Mouse (Mus musculus) hindbrain, embryonic 11.5 days (tissue): ENCODE measurements at regions not wholly inside any gene's neighbourhood (a gene's known extent, or its start where the extent isn't known, plus 50 kb on each side); places are given as distances from the start of the nearest gene placed in this dataset.
A peak's percentile ranks its signal among the peaks of the same experiment; 100 is the strongest.

Experiments
- ATAC-seq: fragments of 200-750 bp; cut with Nextera tagmentation; 2 replicates; pipeline ENCODE4 v1.8.0; 2017; ENCODE audit warnings: mild to moderate bottlenecking, moderate TSS enrichment, moderate library complexity; ENCODE audit not compliant: low FRiP score
- DNase-seq: peaks from one replicate; pipeline ENCODE4 v3.0.0-alpha.2; 2015; ENCODE audit warnings: low spot score
- H3K27ac ChIP-seq: fragments of 300-500 bp; sonication (generic); 2 replicates; pipeline ENCODE4 v1.5.1; 2014; ENCODE audit warnings: mild to moderate bottlenecking, low read depth, low read length
- H3K27me3 ChIP-seq: fragments of 300-500 bp; sonication (generic); 2 replicates; pipeline ENCODE4 v1.6.1; 2014; ENCODE audit warnings: mild to moderate bottlenecking, low read length, moderate library complexity, mixed read lengths; ENCODE audit not compliant: control insufficient read depth, insufficient read depth
- H3K36me3 ChIP-seq: fragments of 300-500 bp; sonication (generic); 2 replicates; pipeline ENCODE4 v1.6.1; 2014; ENCODE audit warnings: mild to moderate bottlenecking, low read length, moderate library complexity, mixed read lengths; ENCODE audit not compliant: control insufficient read depth, insufficient read depth
- H3K4me1 ChIP-seq: fragments of 300-500 bp; sonication (generic); replicated peaks from 2 replicates; pipeline ENCODE4 v1.6.1; 2014; ENCODE audit warnings: low read length, mixed read lengths; ENCODE audit not compliant: control insufficient read depth, insufficient read depth
- H3K4me2 ChIP-seq: fragments of 300-500 bp; sonication (generic); replicated peaks from 2 replicates; pipeline ENCODE4 v1.6.1; 2014; ENCODE audit warnings: mild to moderate bottlenecking, low read depth, low read length
- H3K4me3 ChIP-seq: fragments of 300-500 bp; sonication (generic); 2 replicates; pipeline ENCODE4 v1.5.1; 2014; ENCODE audit warnings: low read depth, low read length
- H3K9ac ChIP-seq: fragments of 300-500 bp; sonication (generic); 2 replicates; pipeline ENCODE4 v1.6.1; 2014; ENCODE audit warnings: low read depth, low read length
- H3K9me3 ChIP-seq: fragments of 300-500 bp; sonication (generic); 2 replicates; pipeline ENCODE4 v1.6.1; 2016; ENCODE audit warnings: low read length; ENCODE audit not compliant: control insufficient read depth
- WGBS: fragments of 180-500 bp; shearing (Covaris S2); extraction: QIAGEN DNeasy Blood & Tissue Kit; methylation state at CpG from one replicate; pipeline ENCODE4 v1.1.7; 2014; 5-methylcytosine and 5-hydroxymethylcytosine counted together

DNA sequence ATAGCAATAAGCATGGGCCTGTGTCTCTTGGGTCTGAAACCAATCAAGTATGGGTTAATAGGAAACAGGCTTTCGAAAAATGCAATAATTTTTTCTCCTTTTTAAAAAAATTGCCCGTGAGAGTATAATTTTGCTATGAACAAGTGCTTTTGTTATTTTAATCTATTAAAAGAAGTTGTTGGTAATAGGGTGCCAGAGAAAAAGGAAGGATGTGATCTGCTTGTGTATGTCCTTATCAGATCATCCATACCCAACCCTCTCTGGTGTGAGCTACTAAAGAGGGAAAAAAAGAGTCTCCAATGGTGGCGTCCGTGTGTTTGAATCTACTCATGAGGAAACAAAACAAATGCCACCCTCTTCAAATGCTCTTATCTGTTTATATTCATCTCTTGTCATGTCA, 484.9 kb downstream of the Car8 start:
- ATAC-seq (no peak), DNase-seq (no peak)
- 81% methylated on average over 4 of the region's 4 CpGs for WGBS
- Histone ChIP-seq H3K9me3 (no peaks in the 10 kb centered on the region), H3K27ac (no peak overlapping the region), H3K4me1 (no peaks in the 10 kb centered on the region), H3K4me2 (no peak overlapping the region), H3K36me3 (no peaks in the 10 kb centered on the region), H3K9ac (no peak overlapping the region), H3K4me3 (no peak overlapping the region), H3K27me3 (no peaks in the 10 kb centered on the region)

DNA sequence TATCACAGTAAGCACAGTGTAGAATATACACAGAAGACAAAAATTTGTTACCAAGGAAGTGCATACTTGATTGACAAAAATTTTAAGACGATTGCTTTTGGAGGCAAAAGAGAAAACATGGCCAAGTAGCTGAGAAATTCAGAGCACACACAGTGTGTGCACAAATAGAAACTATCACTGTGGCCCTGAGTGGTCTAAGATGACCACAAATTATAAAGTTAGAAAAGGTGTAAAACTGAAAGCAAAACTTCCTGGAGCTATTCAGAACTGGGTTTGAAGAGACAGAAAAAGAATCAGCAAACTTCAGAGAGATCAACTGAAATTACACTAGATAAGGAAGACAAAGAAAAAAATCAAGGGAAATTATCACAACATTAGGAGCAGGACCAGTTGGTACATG, 487.6 kb downstream of the Car8 start:
- no peak for ATAC-seq
- no peak for DNase-seq
- Histone ChIP-seq H3K36me3 (no peaks in the 10 kb centered on the region), H3K27ac (no peak overlapping the region), H3K4me1 (no peaks in the 10 kb centered on the region), H3K9me3 (no peaks in the 10 kb centered on the region), H3K27me3 (no peaks in the 10 kb centered on the region), H3K4me2 (no peak overlapping the region), H3K9ac (no peak overlapping the region), H3K4me3 (no peak overlapping the region)
- WGBS = 80% methylated on average over 1 of the region's 1 CpGs

- Histone ChIP-seq H3K27ac (no peak overlapping the region), H3K4me2 (no peak overlapping the region), H3K4me3 (no peak overlapping the region), H3K9me3 (no peaks in the 10 kb centered on the region), H3K4me1 (no peaks in the 10 kb centered on the region), H3K27me3 (no peaks in the 10 kb centered on the region), H3K9ac (no peak overlapping the region), H3K36me3 (no peaks in the 10 kb centered on the region)
- DNase-seq = no peak
- no peak for ATAC-seq
Measured at GRCm38 (mm10) chr4:7722893-7723292, 515.9 kb downstream of the Car8 start.

DNA sequence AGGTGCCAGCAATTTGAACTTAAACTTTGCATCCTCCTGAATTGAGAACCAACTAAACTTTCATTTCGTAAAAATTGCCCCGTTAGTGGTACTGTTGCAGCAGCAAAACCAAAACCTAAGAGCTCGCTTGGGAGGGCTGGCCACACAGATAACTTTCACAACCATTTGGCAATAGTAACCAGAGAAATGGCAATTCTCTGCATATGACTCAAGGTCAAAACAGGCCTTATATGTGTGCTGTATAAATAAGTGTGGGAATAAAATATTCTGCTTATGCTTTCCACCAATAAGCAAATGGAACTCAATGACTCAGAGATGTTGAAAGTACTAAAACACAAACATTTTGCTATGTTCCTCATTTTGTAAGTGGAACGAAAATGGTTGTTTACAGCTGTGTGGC, 550.3 kb downstream of the Car8 start:
- no peaks in the 10 kb centered on the region for H3K4me1 ChIP-seq

DNA sequence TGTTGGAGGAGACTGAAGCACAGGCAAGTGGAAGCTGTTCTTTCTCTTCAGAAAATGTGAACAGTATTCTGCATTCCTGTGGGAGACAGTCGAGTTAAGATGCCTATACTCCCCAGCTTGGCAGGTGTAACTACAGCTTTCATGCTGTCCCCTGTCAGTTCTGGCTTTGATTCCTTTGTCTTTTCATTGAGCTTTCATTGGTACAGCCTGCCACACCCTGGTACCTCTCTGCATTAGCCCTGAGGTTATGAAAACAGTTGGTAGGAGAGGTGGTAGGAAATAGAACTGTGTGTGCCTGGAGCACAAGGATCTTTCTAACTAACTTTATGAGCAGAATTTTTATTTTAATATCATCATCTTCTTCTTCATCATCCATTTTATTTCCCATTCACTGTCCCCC, 551.6 kb downstream of the Car8 start:
- Histone ChIP-seq H3K36me3 (no peaks in the 10 kb centered on the region), H3K4me2 (no peak overlapping the region), H3K27ac (no peak overlapping the region), H3K4me1 (no peaks in the 10 kb centered on the region), H3K27me3 (no peaks in the 10 kb centered on the region), H3K9me3 (no peaks in the 10 kb centered on the region), H3K4me3 (no peak overlapping the region), H3K9ac (no peak overlapping the region)
- DNase-seq (no peak), ATAC-seq (no peak)
- 81% methylated on average over 1 of the region's 1 CpGs for WGBS

More for the DNA sequence above, 550.3 kb downstream of the Car8 start:
- Histone ChIP-seq H3K9ac (no peak overlapping the region), H3K9me3 (no peaks in the 10 kb centered on the region), H3K27me3 (no peaks in the 10 kb centered on the region), H3K36me3 (no peaks in the 10 kb centered on the region), H3K4me2 (no peak overlapping the region), H3K4me3 (no peak overlapping the region), H3K27ac (no peak overlapping the region)
- WGBS = 91% methylated on average over 4 of the region's 4 CpGs
- DNase-seq (no peak), ATAC-seq (no peak)

- Histone ChIP-seq H3K9ac (no peak overlapping the region), H3K4me1 (no peaks in the 10 kb centered on the region), H3K4me2 (no peak overlapping the region), H3K36me3 (no peaks in the 10 kb centered on the region), H3K27ac (no peak overlapping the region), H3K9me3 (no peaks in the 10 kb centered on the region), H3K4me3 (no peak overlapping the region), H3K27me3 (no peaks in the 10 kb centered on the region)
- WGBS = 91% methylated on average over 4 of the region's 4 CpGs
- DNase-seq (no peak), ATAC-seq (no peak)
Measured at GRCm38 (mm10) chr4:7670795-7671105, 568.1 kb downstream of the Car8 start.

DNA sequence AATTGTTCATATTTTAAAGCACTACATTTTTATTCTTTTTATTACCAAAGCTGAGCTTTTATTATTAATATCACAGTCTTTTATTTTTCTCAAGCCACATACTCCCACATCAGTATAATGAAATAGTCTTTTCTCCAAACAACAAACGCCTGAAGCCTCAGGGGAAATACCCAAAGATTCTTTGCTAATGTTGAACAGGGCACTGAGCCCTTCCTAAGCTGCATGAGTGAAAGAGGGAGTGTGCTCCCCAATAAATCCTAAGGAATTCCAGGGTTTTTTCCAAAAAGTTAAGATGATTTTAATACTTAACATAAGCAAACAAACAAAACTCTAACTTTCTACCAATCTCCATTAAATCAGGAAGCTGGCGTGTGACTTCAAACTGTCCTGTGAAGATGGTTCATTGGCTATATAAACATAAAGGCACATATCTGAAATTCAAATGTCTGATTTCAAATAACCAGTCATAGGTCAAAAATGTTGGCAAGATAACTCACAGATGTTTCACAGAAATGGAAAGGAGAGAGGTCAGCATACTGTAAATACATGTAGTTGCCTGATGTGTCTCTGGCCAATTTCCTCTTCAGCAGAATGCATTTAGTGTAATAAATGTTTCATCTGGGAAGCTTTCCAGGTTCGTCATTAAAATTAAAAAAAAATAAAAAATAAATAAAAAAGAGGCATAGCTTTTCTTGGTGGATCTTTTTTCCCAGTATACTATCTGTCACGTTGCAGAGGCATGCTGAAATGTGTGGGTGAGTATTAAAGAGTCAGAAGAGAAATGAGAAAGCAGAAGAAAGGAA, 568.6 kb downstream of the Car8 start:
- DNase-seq (no peak), ATAC-seq (no peak)
- H3K36me3 ChIP-seq = no peaks in the 10 kb centered on the region
- no peak overlapping the region for H3K27ac ChIP-seq
- H3K4me2 ChIP-seq = no peak overlapping the region
- H3K4me1 ChIP-seq = no peaks in the 10 kb centered on the region
- no peak overlapping the region for H3K4me3 ChIP-seq
- no peak overlapping the region for H3K9ac ChIP-seq
- WGBS = 77% methylated on average over 4 of the region's 4 CpGs
- no peaks in the 10 kb centered on the region for H3K27me3 ChIP-seq
- no peaks in the 10 kb centered on the region for H3K9me3 ChIP-seq

- H3K27ac ChIP-seq = no peak overlapping the region
- H3K4me3 ChIP-seq = no peak overlapping the region
- no peaks in the 10 kb centered on the region for H3K36me3 ChIP-seq
- DNase-seq (peak; percentile 11), ATAC-seq (0 out of 2 replicates have a peak, but pooled peaks have one; percentile 38)
- no peaks in the 10 kb centered on the region for H3K27me3 ChIP-seq
- H3K9ac ChIP-seq = no peak overlapping the region
- WGBS = 74% methylated on average over 7 of the region's 7 CpGs
- no peak overlapping the region for H3K4me2 ChIP-seq
- H3K9me3 ChIP-seq = no peaks in the 10 kb centered on the region
- H3K4me1 ChIP-seq = no peaks in the 10 kb centered on the region
Measured at GRCm38 (mm10) chr4:7666935-7667594, 571.8 kb downstream of the Car8 start.
